Mouse (Mus musculus) lung, postnatal 0 days (tissue): Measurements from ENCODE around the gene Cyth1.

Experiments used
- CTCF ChIP-seq: IDR thresholded peaks from 2 replicates; pipeline ENCODE4 v1.5.1; 2016; ENCODE audit warnings: antibody characterized with exemption, mild to moderate bottlenecking
- EP300 ChIP-seq: IDR thresholded peaks from 2 replicates; pipeline ENCODE4 v1.6.1; 2016; ENCODE audit warnings: antibody characterized with exemption, mild to moderate bottlenecking, control low read depth

- peak; percentile 31 for TF ChIP-seq CTCF
- peak; percentile 57 for TF ChIP-seq EP300
Measured at GRCm38 (mm10) chr11:118236520-118237190, 11.7 kb downstream of the Cyth1 start.
